Mouse (Mus musculus) myocyte (in vitro differentiated cells): ENCODE results near the gene Stpg3. TPM values are rescaled to one million over a fixed set of nuclear protein-coding genes. Genes with fewer than 3 reads are reported as not detected.

Experiments
- H3K27me3 ChIP-seq: one replicate; pipeline ENCODE4 v1.6.1; 2011; ENCODE audit not compliant: control insufficient read depth, insufficient read depth, insufficient read length
- H3K36me3 ChIP-seq: one replicate; pipeline ENCODE4 v1.6.1; 2011; ENCODE audit not compliant: control insufficient read depth, insufficient read depth
- H3K4me2 ChIP-seq: one replicate; pipeline ENCODE4 v1.6.1; 2011; ENCODE audit warnings: low read depth, control low read depth
- H3K4me3 ChIP-seq: one replicate; pipeline ENCODE4 v1.5.1; 2011; ENCODE audit warnings: mild to moderate bottlenecking, control low read depth, moderate library complexity
- H3K79me2 ChIP-seq: one replicate; pipeline ENCODE4 v1.6.1; 2011; ENCODE audit not compliant: control insufficient read depth, insufficient read depth
- H3ac ChIP-seq: one replicate; pipeline ENCODE4 v1.6.1; 2011; ENCODE audit not compliant: control insufficient read depth, insufficient read length
- CEBPB ChIP-seq: IDR thresholded peaks from 2 replicates; pipeline ENCODE4 v1.6.1; 2011; ENCODE audit warnings: mild to moderate bottlenecking, moderate library complexity; ENCODE audit not compliant: poor library complexity, insufficient read depth, severe bottlenecking
- E2F4 ChIP-seq: IDR thresholded peaks from one replicate; pipeline ENCODE4 v1.6.1; 2011; ENCODE audit warnings: mild to moderate bottlenecking, control low read depth, moderate library complexity; ENCODE audit not compliant: insufficient read depth
- MAX ChIP-seq: IDR thresholded peaks from one replicate; pipeline ENCODE4 v1.6.1; 2011; ENCODE audit warnings: low read depth, mild to moderate bottlenecking, control low read depth
- MYOD1 ChIP-seq, 3 experiments: IDR thresholded peaks; one replicate each; pipeline ENCODE4 v1.6.1; 2011; ENCODE audit warnings: control low read depth in 2 of 3, low read depth in 2 of 3, mild to moderate bottlenecking in 2 of 3, moderate library complexity in 1 of 3; ENCODE audit not compliant: insufficient read length in 2 of 3, control insufficient read depth in 1 of 3
- MYOG ChIP-seq, 3 experiments: IDR thresholded peaks; one replicate each; pipeline ENCODE4 v1.6.1; 2011; ENCODE audit warnings: control low read depth in 2 of 3, low read depth in 2 of 3, mild to moderate bottlenecking in 2 of 3; ENCODE audit not compliant: insufficient read length in 2 of 3, control insufficient read depth in 1 of 3, insufficient read depth in 1 of 3
- POLR2A ChIP-seq: IDR thresholded peaks from one replicate; pipeline ENCODE4 v1.6.1; 2011; ENCODE audit warnings: low read depth, mild to moderate bottlenecking, control low read depth, moderate library complexity; ENCODE audit not compliant: insufficient read length
- POLR2AphosphoS2 ChIP-seq: IDR thresholded peaks from one replicate; pipeline ENCODE4 v1.6.1; 2011; ENCODE audit warnings: low read depth, control low read depth; ENCODE audit not compliant: insufficient read length
- REST ChIP-seq: IDR thresholded peaks from one replicate; pipeline ENCODE4 v1.6.1; 2011; ENCODE audit warnings: mild to moderate bottlenecking, control low read depth, moderate library complexity; ENCODE audit not compliant: insufficient read depth, insufficient read length
- SRF ChIP-seq: IDR thresholded peaks from one replicate; pipeline ENCODE4 v1.6.1; 2011; ENCODE audit warnings: low read depth; ENCODE audit not compliant: control insufficient read depth, insufficient read length
- TCF12 ChIP-seq: IDR thresholded peaks from one replicate; pipeline ENCODE4 v1.6.1; 2011; ENCODE audit warnings: mild to moderate bottlenecking, control low read depth; ENCODE audit not compliant: poor library complexity, insufficient read depth, severe bottlenecking
- TCF3 ChIP-seq: IDR thresholded peaks from one replicate; pipeline ENCODE4 v1.6.1; 2011; ENCODE audit warnings: low read depth, control low read depth; ENCODE audit not compliant: insufficient read length
- USF1 ChIP-seq: IDR thresholded peaks from one replicate; pipeline ENCODE4 v1.6.1; 2011; ENCODE audit warnings: low read depth, mild to moderate bottlenecking, control low read depth, moderate library complexity
- polyA plus RNA-seq: library from polyadenylated mRNA; unstranded; fragments of >200 nt; fragmentation: generic; extraction: Trizol; gene quantifications from one replicate; pipeline ENCODE4 v1.2.1, GENCODE M21; 2012; ENCODE audit warnings: missing spikeins

Stpg3 gene
- polyA plus RNA-seq, 1 experiment: not detected

DNA sequence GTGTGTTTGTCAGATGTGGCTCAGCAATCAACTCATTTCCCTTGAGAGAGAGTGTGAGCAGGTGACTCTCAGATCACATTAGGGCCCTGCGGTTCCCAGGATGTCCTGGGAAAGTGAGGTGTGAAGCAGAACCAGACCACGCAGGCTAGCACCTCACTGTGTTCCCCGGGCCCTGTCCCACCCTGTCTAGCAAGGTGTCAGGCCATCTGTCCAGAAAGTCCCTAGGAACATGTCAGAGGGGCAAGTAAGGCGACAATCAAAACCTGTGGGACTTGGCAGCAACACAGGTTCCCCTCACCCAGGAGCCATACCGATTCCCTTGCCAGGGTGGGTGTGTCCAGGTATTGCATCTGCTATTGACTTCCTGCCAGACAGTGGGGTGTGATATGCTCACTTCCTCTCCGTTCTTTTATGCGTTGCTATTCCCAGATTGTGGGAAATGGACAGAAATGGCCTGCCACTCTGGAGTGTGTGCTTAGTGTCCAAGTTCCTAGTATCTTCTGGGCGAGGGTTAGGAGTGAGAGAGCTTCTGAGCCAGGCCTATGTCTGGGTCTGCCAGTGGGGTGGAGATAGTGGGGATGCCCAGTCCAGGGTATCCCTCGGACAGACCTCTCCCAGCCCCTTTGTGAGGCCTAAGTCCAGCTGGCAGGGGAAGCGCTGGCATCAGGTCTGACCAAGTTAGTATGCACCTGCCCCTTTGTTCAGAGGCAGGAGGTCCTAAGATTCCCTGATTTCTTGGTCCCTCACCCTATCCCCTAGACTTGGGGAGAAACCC, 43.9 kb downstream of the Stpg3 start:
- no peaks in the 10 kb centered on the region for H3K79me2 ChIP-seq
- no peak overlapping the region for H3K4me3 ChIP-seq
- TF ChIP-seq MYOD1 (IDR thresholded peaks at IDR 0.05; ENCODE audit: control insufficient read depth in 1 of 3, insufficient read length in 2 of 3, low read depth in 2 of 3) (no peak), TCF3 (no peak), POLR2A (no peak), MAX (no peak)
- H3ac ChIP-seq: no peak overlapping the region
- no peaks in the 10 kb centered on the region for H3K36me3 ChIP-seq
- H3K27me3 ChIP-seq: no peaks in the 10 kb centered on the region
- no peak overlapping the region for H3K4me2 ChIP-seq

DNA sequence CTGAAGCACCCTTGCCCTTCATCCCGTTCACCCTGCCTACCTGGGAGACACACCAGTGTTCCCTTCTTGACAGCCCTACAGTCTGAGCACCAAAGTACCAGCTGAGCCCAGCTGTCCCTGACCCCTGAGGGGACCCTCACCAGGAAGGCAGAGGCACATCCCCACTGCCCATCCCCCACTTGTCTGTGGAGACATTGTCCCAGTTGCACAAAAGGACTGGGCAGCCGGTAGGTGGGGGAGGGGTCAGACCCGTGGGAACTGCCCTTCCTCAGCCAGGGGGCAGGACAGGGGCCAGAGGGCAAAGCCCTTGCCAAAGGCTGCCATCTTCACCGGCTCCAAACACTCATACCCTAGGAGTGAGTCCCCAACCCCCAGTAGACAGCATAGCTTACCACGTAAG, 44.7 kb downstream of the Stpg3 start:
- no peaks in the 10 kb centered on the region for H3K36me3 ChIP-seq
- no peaks in the 10 kb centered on the region for H3K79me2 ChIP-seq
- TF ChIP-seq CEBPB (no peak), SRF (no peak), MAX (no peak), MYOD1 (IDR thresholded peaks at IDR 0.05; ENCODE audit: control insufficient read depth in 1 of 3, insufficient read length in 2 of 3, low read depth in 2 of 3) (no peak), TCF12 (no peak), TCF3 (no peak), POLR2A (no peak), MYOG (IDR thresholded peaks at IDR 0.05; ENCODE audit: control insufficient read depth in 1 of 3, insufficient read depth in 1 of 3, insufficient read length in 2 of 3, low read depth in 2 of 3) (no peak), POLR2AphosphoS2 (no peak), E2F4 (no peak), USF1 (no peak), REST (no peak)
- no peak overlapping the region for H3K4me2 ChIP-seq
- H3ac ChIP-seq: no peak overlapping the region
- H3K4me3 ChIP-seq: no peak overlapping the region
- no peaks in the 10 kb centered on the region for H3K27me3 ChIP-seq

DNA sequence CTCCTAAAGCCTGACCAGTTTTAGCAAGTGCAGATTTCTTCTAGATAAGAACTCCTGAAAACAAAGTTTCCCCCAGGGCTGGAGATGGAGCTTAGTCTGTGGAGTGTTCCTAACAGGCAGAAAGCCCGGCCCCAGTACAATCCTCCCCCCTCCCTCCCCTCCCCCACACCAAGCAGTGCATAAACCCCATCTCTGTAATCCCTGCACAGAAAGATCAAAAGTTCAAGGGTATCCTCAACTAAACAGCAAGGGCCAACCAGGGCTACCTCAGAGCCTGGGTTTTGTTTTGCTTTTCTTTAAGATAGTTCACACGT, 45.8 kb downstream of the Stpg3 start:
- TF ChIP-seq MYOD1 (IDR thresholded peaks at IDR 0.05; ENCODE audit: control insufficient read depth in 1 of 3, insufficient read length in 2 of 3, low read depth in 2 of 3): no peak
- TF ChIP-seq MAX: no peak
- no peak for TF ChIP-seq SRF
- no peak for TF ChIP-seq E2F4
- TF ChIP-seq MYOG (IDR thresholded peaks at IDR 0.05; ENCODE audit: control insufficient read depth in 1 of 3, insufficient read depth in 1 of 3, insufficient read length in 2 of 3, low read depth in 2 of 3): no peak
- TF ChIP-seq REST: no peak
- no peak for TF ChIP-seq CEBPB
- no peak for TF ChIP-seq USF1
- TF ChIP-seq TCF3: no peak
- H3ac ChIP-seq: no peak overlapping the region
- H3K4me3 ChIP-seq: peak overlapping the region; percentile 6
- no peaks in the 10 kb centered on the region for H3K27me3 ChIP-seq
- peak overlapping the region; percentile 39 for H3K4me2 ChIP-seq
- H3K79me2 ChIP-seq: no peaks in the 10 kb centered on the region
- no peaks in the 10 kb centered on the region for H3K36me3 ChIP-seq

- peak overlapping the region; percentile 6 for H3K4me3 ChIP-seq
- no peak for TF ChIP-seq USF1
- TF ChIP-seq E2F4: peak; percentile 57
- TF ChIP-seq MAX: no peak
- no peak for TF ChIP-seq SRF
- no peak for TF ChIP-seq TCF12
- peak; percentile 22 for TF ChIP-seq POLR2A
Observed at GRCm38 (mm10) chr2:25167919-25168664, 46.3 kb downstream of the Stpg3 start.

DNA sequence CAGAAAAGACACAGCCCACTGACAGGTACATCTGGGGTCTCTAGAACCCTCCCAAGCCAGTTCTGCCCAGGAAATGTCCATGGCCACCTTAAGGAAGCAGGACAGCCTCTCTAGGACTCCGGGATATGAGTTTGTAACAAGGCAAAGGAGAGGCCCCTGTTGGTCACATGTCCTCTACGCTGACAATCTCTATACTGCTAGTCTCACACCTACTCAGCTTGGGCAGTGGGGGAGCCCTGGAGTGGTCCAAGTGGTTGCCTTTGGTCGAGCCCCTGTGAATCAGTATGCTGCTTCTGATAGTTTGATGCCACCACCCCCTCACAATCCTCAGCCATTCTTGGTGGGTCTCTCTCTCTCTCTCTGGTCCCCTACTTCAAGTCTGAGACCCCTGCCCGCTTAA, 47.0 kb downstream of the Stpg3 start:
- Histone ChIP-seq H3K4me2 (peak overlapping the region; percentile 51), H3K79me2 (no peaks in the 10 kb centered on the region), H3K4me3 (peak overlapping the region; percentile 6), H3K36me3 (no peaks in the 10 kb centered on the region), H3K27me3 (peaks cover 2% of the 10 kb centered on the region), H3ac (no peak overlapping the region)
- no peak for TF ChIP-seq TCF12
- no peak for TF ChIP-seq MYOD1 (IDR thresholded peaks at IDR 0.05; ENCODE audit: control insufficient read depth in 1 of 3, insufficient read length in 2 of 3, low read depth in 2 of 3)
- TF ChIP-seq POLR2AphosphoS2: no peak
- no peak for TF ChIP-seq CEBPB
- TF ChIP-seq MAX: no peak

More at GRCm38 (mm10) chr2:25167919-25168664, 46.3 kb downstream of the Stpg3 start:
- Histone ChIP-seq H3ac (no peak overlapping the region), H3K79me2 (no peaks in the 10 kb centered on the region), H3K36me3 (no peaks in the 10 kb centered on the region), H3K27me3 (no peaks in the 10 kb centered on the region), H3K4me2 (peak overlapping the region; percentile 51)

Other genes starting within 250 kb of the Stpg3 start
- 79.7 TPM for gene Mrpl41, start 239.5 kb downstream of the Stpg3 start, polyA plus RNA-seq
- gene Pnpla7, start 238.6 kb downstream of the Stpg3 start, polyA plus RNA-seq: 8.8 TPM
- gene Nsmf, start 160.3 kb downstream of the Stpg3 start, polyA plus RNA-seq: 33.7 TPM
- gene Entpd8, start 134.3 kb downstream of the Stpg3 start, polyA plus RNA-seq: not detected
- gene Noxa1, start 119.5 kb downstream of the Stpg3 start, polyA plus RNA-seq: not detected
- gene Nrarp, start 33.9 kb downstream of the Stpg3 start, polyA plus RNA-seq: 1.3 TPM
- 9.2 TPM for gene Tor4a, start 17.8 kb downstream of the Stpg3 start, polyA plus RNA-seq
- gene Nelfb, start 3.1 kb downstream of the Stpg3 start, polyA plus RNA-seq: 55.8 TPM
- 0.48 TPM for gene Fam166a, start 4.1 kb upstream of the Stpg3 start, polyA plus RNA-seq
- gene Tubb4b, start 10.1 kb upstream of the Stpg3 start, polyA plus RNA-seq: 359 TPM
- not detected for gene Slc34a3, start 19.7 kb upstream of the Stpg3 start, polyA plus RNA-seq
- gene Rnf224, start 22.1 kb upstream of the Stpg3 start, polyA plus RNA-seq: not detected
- 0.59 TPM for gene Rnf208, start 27.6 kb upstream of the Stpg3 start, polyA plus RNA-seq
- gene Cysrt1, start 27.8 kb upstream of the Stpg3 start, polyA plus RNA-seq: not detected
- gene AL732309.1, start 32.2 kb upstream of the Stpg3 start, polyA plus RNA-seq: 4.5 TPM
- gene Tmem203, start 40.8 kb upstream of the Stpg3 start, polyA plus RNA-seq: 47.2 TPM
- 5.5 TPM for gene Tprn, start 48.0 kb upstream of the Stpg3 start, polyA plus RNA-seq
- 106 TPM for gene Ssna1, start 57.8 kb upstream of the Stpg3 start, polyA plus RNA-seq
- 97.9 TPM for gene Anapc2, start 57.8 kb upstream of the Stpg3 start, polyA plus RNA-seq
- 0.40 TPM for gene Tmem210, start 73.5 kb upstream of the Stpg3 start, polyA plus RNA-seq
- 1.6 TPM for gene Lrrc26, start 75.3 kb upstream of the Stpg3 start, polyA plus RNA-seq
- gene Grin1, start 104.5 kb upstream of the Stpg3 start, polyA plus RNA-seq: 0.12 TPM
- 46.3 TPM for gene Man1b1, start 117.7 kb upstream of the Stpg3 start, polyA plus RNA-seq
- gene Dpp7, start 141.7 kb upstream of the Stpg3 start, polyA plus RNA-seq: 43.0 TPM
- 68.3 TPM for gene Uap1l1, start 151.0 kb upstream of the Stpg3 start, polyA plus RNA-seq
- gene Sapcd2, start 157.7 kb upstream of the Stpg3 start, polyA plus RNA-seq: 10.4 TPM
- gene Entpd2, start 181.2 kb upstream of the Stpg3 start, polyA plus RNA-seq: 0.89 TPM
- 114 TPM for gene Npdc1, start 184.7 kb upstream of the Stpg3 start, polyA plus RNA-seq
- gene Fut7, start 208.6 kb upstream of the Stpg3 start, polyA plus RNA-seq: 0.08 TPM
- 9.8 TPM for gene Abca2, start 214.1 kb upstream of the Stpg3 start, polyA plus RNA-seq
- gene Clic3, start 242.2 kb upstream of the Stpg3 start, polyA plus RNA-seq: 13.5 TPM
- 64.3 TPM for gene Paxx, start 246.5 kb upstream of the Stpg3 start, polyA plus RNA-seq